Mouse (Mus musculus) cortical plate, adult 2 months (tissue): Measurements from ENCODE around the gene Sarnp.

Experiments
- CTCF ChIP-seq: fragments of 200-500 bp; IDR thresholded peaks from 2 replicates; pipeline ENCODE4 v1.5.1; 2011; ENCODE audit warnings: mild to moderate bottlenecking, control low read depth, low read length; ENCODE audit not compliant: insufficient read depth; ENCODE audit errors: extremely low read depth
- POLR2A ChIP-seq: fragments of 200-500 bp; IDR thresholded peaks from 2 replicates; pipeline ENCODE4 v1.6.1; 2011; ENCODE audit warnings: mild to moderate bottlenecking, low read length, control low read depth; ENCODE audit not compliant: insufficient read depth; ENCODE audit errors: extremely low read depth

DNA sequence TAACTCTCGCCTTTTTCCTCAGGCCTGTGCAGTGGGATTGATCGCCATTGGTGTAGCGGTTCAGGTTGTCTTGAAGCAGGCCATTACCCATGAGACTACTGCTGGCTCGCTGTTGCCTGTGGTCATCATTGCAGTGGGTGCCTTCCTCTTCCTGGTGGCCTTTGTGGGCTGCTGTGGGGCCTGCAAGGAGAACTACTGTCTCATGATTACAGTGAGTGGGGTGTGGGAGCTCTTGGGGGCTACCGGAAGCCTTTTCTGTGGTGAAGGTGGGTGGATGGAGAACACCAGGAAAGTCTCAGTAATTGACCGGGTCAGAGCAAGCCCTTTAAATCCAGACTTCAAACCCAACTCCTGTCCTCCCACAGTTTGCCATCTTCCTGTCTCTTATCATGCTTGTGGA, 94.3 kb downstream of the Sarnp start:
- no peak for TF ChIP-seq CTCF
- TF ChIP-seq POLR2A = no peak
